Mouse (Mus musculus): ENCODE measurements around the gene Vps9d1. TPM values are rescaled to one million over a fixed set of nuclear protein-coding genes. Genes with fewer than 3 reads are reported as not detected.

The Vps9d1 gene
- 38.6 TPM for total RNA-seq (2023)

GRCm38 (mm10) chr8:123254099-123254885 lies at the start of gene Vps9d1, which contains the start of gene Zfp276:
TSS of gene Vps9d1 (minus strand) at chr8:123254348.
TSS of gene Zfp276 (plus strand) at chr8:123254195.

GRCm38 (mm10) chr8:123235520-123236497 lies 18.3 kb downstream of the Vps9d1 start, which contains the start of gene Spata2l:
TSS of gene Spata2l (minus strand) at chr8:123236233.

DNA sequence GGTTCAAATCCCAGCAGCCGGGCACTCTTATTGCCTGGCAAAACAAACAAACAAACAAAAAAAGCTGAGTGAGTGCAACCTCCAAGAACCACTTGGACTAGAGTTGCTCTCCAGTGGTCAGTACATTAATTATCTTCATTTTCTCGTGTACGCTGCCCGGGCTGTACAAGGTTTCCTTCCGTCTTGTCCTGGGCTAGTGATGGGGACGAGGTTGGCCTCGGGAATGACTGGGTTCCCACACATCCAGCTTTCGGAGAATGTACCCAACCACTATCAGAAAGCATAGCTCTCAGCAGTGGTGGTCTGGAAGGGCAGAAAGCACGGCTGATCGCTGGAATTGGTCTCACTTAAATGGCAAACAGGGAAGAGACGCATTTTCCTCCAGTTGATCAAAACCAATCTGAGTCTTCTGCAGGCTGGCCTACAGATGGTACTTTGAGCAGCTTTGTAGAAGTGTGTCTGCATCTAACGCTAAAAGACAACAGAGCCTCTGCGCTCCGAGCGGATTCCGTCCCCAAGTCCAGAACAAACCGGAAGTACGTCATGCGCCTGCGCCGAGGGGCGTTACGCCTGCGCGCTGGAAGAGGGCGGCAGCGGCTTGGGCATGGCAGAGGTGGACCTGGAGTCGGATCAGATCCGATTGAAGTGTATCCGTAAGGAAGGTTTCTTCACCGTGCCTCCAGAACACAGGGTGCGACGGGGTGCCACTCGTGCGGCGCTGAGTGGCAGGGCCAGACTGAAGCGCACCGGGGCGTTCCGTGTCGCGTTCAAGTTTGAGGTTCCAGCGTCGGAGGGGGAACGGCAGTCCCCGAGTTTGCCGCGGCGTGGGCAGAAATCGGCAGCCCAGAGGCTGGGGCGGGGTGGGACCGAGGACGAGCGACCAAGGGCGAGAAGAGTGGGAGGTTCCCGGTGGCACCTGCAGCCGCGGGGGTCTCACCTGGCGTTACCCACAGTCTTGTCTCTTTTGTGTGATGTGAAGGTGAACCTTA lies 29.6 kb downstream of the Vps9d1 start, which contains the start of gene Cdk10:
Cdk10 (plus strand) TSS at position 565 of the 989 bp plus-strand sequence.

GRCm38 (mm10) chr8:123212321-123213117 lies 41.6 kb downstream of the Vps9d1 start, which contains the start of the genes Chmp1a and Spata33:
TSS of gene Chmp1a (minus strand) at chr8:123212763.
TSS of gene Spata33 (plus strand) at chr8:123212832.

Other genes with a start within 250 kb of the Vps9d1 start
- 327 TPM for gene Ankrd11, start 212.1 kb downstream of the Vps9d1 start, total RNA-seq (2023)
- 55.4 TPM for gene Spg7, start 191.4 kb downstream of the Vps9d1 start, total RNA-seq (2023)
- 2,033 TPM for gene Rpl13, start 152.0 kb downstream of the Vps9d1 start, total RNA-seq (2023)
- gene Cpne7, start 137.0 kb downstream of the Vps9d1 start, total RNA-seq (2023) = 0.58 TPM
- not detected for gene Sult5a1, start 96.0 kb downstream of the Vps9d1 start, total RNA-seq (2023)
- not detected for gene Dpep1, start 68.1 kb downstream of the Vps9d1 start, total RNA-seq (2023)
- 62.4 TPM for gene Chmp1a, start 41.6 kb downstream of the Vps9d1 start, total RNA-seq (2023)
- gene Spata33, start 41.5 kb downstream of the Vps9d1 start, total RNA-seq (2023) = 0.28 TPM
- gene Cdk10, start 29.5 kb downstream of the Vps9d1 start, total RNA-seq (2023) = 59.2 TPM
- 8.7 TPM for gene Spata2l, start 18.1 kb downstream of the Vps9d1 start, total RNA-seq (2023)
- gene Zfp276, start 153 bp downstream of the Vps9d1 start, total RNA-seq (2023) = 29.9 TPM
- 10.0 TPM for gene Fanca, start 64.2 kb upstream of the Vps9d1 start, total RNA-seq (2023)
- not detected for gene Spire2, start 78.4 kb upstream of the Vps9d1 start, total RNA-seq (2023)
- gene Tcf25, start 119.4 kb upstream of the Vps9d1 start, total RNA-seq (2023) = 206 TPM
- 0.18 TPM for gene Mc1r, start 152.8 kb upstream of the Vps9d1 start, total RNA-seq (2023)
- 2.0 TPM for gene Tubb3, start 157.1 kb upstream of the Vps9d1 start, total RNA-seq (2023)
- 13.2 TPM for gene Def8, start 169.2 kb upstream of the Vps9d1 start, total RNA-seq (2023)
- gene Afg3l1, start 223.6 kb upstream of the Vps9d1 start, total RNA-seq (2023) = 39.7 TPM